Mouse (Mus musculus): ENCODE data around the gene Ptpn3. TPM values are rescaled to one million over a fixed set of nuclear protein-coding genes. Genes with fewer than 3 reads are reported as not detected.
A peak's percentile ranks its signal among the peaks of the same experiment; 100 is the strongest.

Ptpn3 gene
- total and polyA plus RNA-seq, 2 experiments, result 12.7 to 18.4 TPM

GRCm38 (mm10) chr4:57335000-57335666 is 33.5 kb upstream of the Ptpn3 start:
- H3K4me1 ChIP-seq (ENCODE audit: control insufficient read depth, insufficient read depth, low read length), result no peaks in the 10 kb centered on the region
- H3K4me3 ChIP-seq (ENCODE audit: insufficient read depth, low read depth, low read length), result no peak overlapping the region
- no peaks in the 10 kb centered on the region for H3K79me2 ChIP-seq (ENCODE audit: control insufficient read depth, insufficient read depth, low read length)
- no peak for DNase-seq (ENCODE audit: extremely low read depth, low read depth, low spot score)
- no peaks in the 10 kb centered on the region for H3K27me3 ChIP-seq (ENCODE audit: control insufficient read depth, insufficient read depth, low read length)
- no peaks in the 10 kb centered on the region for H3K36me3 ChIP-seq (ENCODE audit: control insufficient read depth, insufficient read depth, low read length)
- WGBS, result 85% methylated on average over 8 of the region's 9 CpGs
- no peak overlapping the region for H3K9ac ChIP-seq (ENCODE audit: low read depth, low read length)
- no peak for TF ChIP-seq CTCF (IDR thresholded peaks at IDR 0.05; ENCODE audit: low read depth, low read length)
- no peak overlapping the region for H3K27ac ChIP-seq (replicated peaks; ENCODE audit: insufficient read depth, low read depth, low read length)

- H3K27me3 ChIP-seq (ENCODE audit: control insufficient read depth, insufficient read depth, low read length), result no peaks in the 10 kb centered on the region
- no peaks in the 10 kb centered on the region for H3K79me2 ChIP-seq (ENCODE audit: control insufficient read depth, insufficient read depth, low read length)
- no peak overlapping the region for H3K9ac ChIP-seq (ENCODE audit: low read depth, low read length)
- H3K4me1 ChIP-seq (ENCODE audit: control insufficient read depth, insufficient read depth, low read length), result no peaks in the 10 kb centered on the region
- H3K36me3 ChIP-seq (ENCODE audit: control insufficient read depth, insufficient read depth, low read length), result no peaks in the 10 kb centered on the region
- no peak overlapping the region for H3K27ac ChIP-seq (replicated peaks; ENCODE audit: insufficient read depth, low read depth, low read length)
- DNase-seq (ENCODE audit: extremely low read depth, low read depth, low spot score), result no peak
- TF ChIP-seq POLR2A (IDR thresholded peaks at IDR 0.05; ENCODE audit: extremely low read depth, insufficient read depth, low read length) (no peak), CTCF (IDR thresholded peaks at IDR 0.05; ENCODE audit: low read depth, low read length) (no peak)
- WGBS, result 89% methylated on average over 12 of the region's 12 CpGs
- no peak overlapping the region for H3K4me3 ChIP-seq (ENCODE audit: insufficient read depth, low read depth, low read length)
Measured at GRCm38 (mm10) chr4:57333926-57334548, 32.4 kb upstream of the Ptpn3 start.

DNA sequence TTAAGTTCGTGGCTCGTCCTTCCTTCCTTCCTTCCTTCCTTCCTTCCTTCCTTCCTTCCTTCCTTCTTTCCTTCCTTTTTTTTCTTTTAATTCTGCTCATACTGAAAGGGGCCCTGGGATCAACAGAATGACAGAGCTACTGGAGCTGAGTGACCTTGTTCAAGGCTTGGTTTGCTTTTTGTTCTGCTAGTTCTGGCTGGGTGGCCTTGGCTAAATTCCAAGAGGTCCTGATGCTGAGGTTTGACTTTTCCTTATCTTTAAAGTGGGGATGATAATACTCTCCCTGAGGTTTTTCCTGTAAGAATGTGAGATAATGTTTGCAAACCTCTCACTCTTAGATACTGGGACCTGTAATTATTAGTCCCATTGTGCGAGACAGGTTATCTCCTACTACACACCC is 30.9 kb upstream of the Ptpn3 start:
- no peaks in the 10 kb centered on the region for H3K36me3 ChIP-seq (ENCODE audit: control insufficient read depth, insufficient read depth, low read length)
- 59% methylated on average over 3 of the region's 3 CpGs for WGBS
- TF ChIP-seq CTCF (IDR thresholded peaks at IDR 0.05; ENCODE audit: low read depth, low read length) (no peak), POLR2A (IDR thresholded peaks at IDR 0.05; ENCODE audit: extremely low read depth, insufficient read depth, low read length) (no peak)
- H3K27me3 ChIP-seq (ENCODE audit: control insufficient read depth, insufficient read depth, low read length), result no peaks in the 10 kb centered on the region
- H3K79me2 ChIP-seq (ENCODE audit: control insufficient read depth, insufficient read depth, low read length), result no peaks in the 10 kb centered on the region
- no peaks in the 10 kb centered on the region for H3K4me1 ChIP-seq (ENCODE audit: control insufficient read depth, insufficient read depth, low read length)
- H3K27ac ChIP-seq (replicated peaks; ENCODE audit: insufficient read depth, low read depth, low read length), result no peak overlapping the region
- no peak overlapping the region for H3K9ac ChIP-seq (ENCODE audit: low read depth, low read length)
- DNase-seq (ENCODE audit: extremely low read depth, low read depth, low spot score), result no peak
- H3K4me3 ChIP-seq (ENCODE audit: insufficient read depth, low read depth, low read length), result no peak overlapping the region

DNA sequence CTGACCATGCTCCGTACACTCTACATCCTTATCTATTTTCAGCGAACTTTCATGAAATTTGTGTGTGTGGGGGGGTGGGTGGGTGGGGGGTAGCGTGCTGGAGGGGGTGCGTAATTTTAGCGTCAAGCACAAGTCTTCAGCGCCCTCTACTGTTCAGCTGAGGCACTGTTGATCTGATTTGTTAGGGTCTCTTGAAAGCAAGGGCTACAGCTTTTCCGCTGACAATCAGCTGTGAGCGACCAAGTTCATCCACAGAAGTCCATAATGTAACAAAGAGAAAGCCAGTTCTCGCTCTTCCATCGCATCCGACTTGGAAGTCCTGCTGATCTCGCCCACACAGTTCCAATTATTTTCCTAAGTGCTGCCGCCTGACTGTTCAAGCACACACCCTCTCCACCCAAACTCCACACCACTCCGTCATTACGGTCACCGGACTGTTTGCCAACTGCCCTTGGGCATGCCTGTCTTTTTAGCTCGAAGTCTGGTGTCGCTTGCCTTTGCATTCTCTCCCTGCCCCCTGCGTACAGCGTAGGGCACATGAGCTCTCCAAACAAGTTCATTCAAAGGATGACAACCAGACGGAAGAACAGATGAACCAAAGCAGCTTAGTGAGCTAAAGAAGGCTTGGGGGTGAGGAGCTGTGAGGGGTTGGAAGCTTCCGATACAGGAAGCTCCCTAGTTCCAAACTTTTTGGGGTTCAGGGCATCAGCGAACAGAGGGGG is 19.1 kb upstream of the Ptpn3 start:
- TF ChIP-seq CTCF (IDR thresholded peaks at IDR 0.05; ENCODE audit: low read depth, low read length) (peak; percentile 61), POLR2A (IDR thresholded peaks at IDR 0.05; ENCODE audit: extremely low read depth, insufficient read depth, low read length) (no peak)
- Histone ChIP-seq H3K36me3 (ENCODE audit: control insufficient read depth, insufficient read depth, low read length) (no peaks in the 10 kb centered on the region), H3K4me1 (ENCODE audit: control insufficient read depth, insufficient read depth, low read length) (peaks cover 8% of the 10 kb centered on the region), H3K79me2 (ENCODE audit: control insufficient read depth, insufficient read depth, low read length) (no peaks in the 10 kb centered on the region), H3K27ac (replicated peaks; ENCODE audit: insufficient read depth, low read depth, low read length) (no peak overlapping the region), H3K27me3 (ENCODE audit: control insufficient read depth, insufficient read depth, low read length) (no peaks in the 10 kb centered on the region), H3K9ac (ENCODE audit: low read depth, low read length) (no peak overlapping the region), H3K4me3 (ENCODE audit: insufficient read depth, low read depth, low read length) (no peak overlapping the region)
- 21% methylated on average over 23 of the region's 23 CpGs for WGBS
- peak; percentile 26 for DNase-seq (ENCODE audit: extremely low read depth, low read depth, low spot score)

GRCm38 (mm10) chr4:57318525-57319212 is 17.0 kb upstream of the Ptpn3 start:
- 4% methylated on average over 10 of the region's 10 CpGs for WGBS
- no peaks in the 10 kb centered on the region for H3K27me3 ChIP-seq (ENCODE audit: control insufficient read depth, insufficient read depth, low read length)
- H3K36me3 ChIP-seq (ENCODE audit: control insufficient read depth, insufficient read depth, low read length), result no peaks in the 10 kb centered on the region
- DNase-seq (ENCODE audit: extremely low read depth, low read depth, low spot score), result peak; percentile 94
- H3K9ac ChIP-seq (ENCODE audit: low read depth, low read length), result peak overlapping the region; percentile 60; the same call in 1 of the 2 replicates
- H3K27ac ChIP-seq (replicated peaks; ENCODE audit: insufficient read depth, low read depth, low read length), result peak overlapping the region; percentile 98
- peaks cover 8% of the 10 kb centered on the region for H3K4me1 ChIP-seq (ENCODE audit: control insufficient read depth, insufficient read depth, low read length)
- peak overlapping the region; percentile 20; the same call in 1 of the 2 replicates for H3K4me3 ChIP-seq (ENCODE audit: insufficient read depth, low read depth, low read length)
- no peaks in the 10 kb centered on the region for H3K79me2 ChIP-seq (ENCODE audit: control insufficient read depth, insufficient read depth, low read length)
- TF ChIP-seq POLR2A (IDR thresholded peaks at IDR 0.05; ENCODE audit: extremely low read depth, insufficient read depth, low read length) (no peak), CTCF (IDR thresholded peaks at IDR 0.05; ENCODE audit: low read depth, low read length) (0 out of 2 replicates have a peak, but pooled peaks have one; percentile 15)
